Mouse (Mus musculus) heart, adult 8-10 months (tissue): Measurements from ENCODE around the gene Olfr262. TPM values are rescaled to one million over a fixed set of nuclear protein-coding genes. Genes with fewer than 3 reads are reported as not detected.
"Not testable (repeated sequence)": the region's sequence is repeated elsewhere in the genome, so short reads cannot be mapped to it uniquely, and the experiment has no call there.

Experiments used
- DNase-seq: peaks from one replicate; pipeline ENCODE4 v3.0.0; 2022; ENCODE audit warnings: low spot score
- total RNA-seq, 4 experiments: library from RNA; stranded (reverse); gene quantifications; 2 replicates each; pipeline ENCODE4 v1.2.4; 2022

Gene Olfr262
- total RNA-seq, result not detected

DNA sequence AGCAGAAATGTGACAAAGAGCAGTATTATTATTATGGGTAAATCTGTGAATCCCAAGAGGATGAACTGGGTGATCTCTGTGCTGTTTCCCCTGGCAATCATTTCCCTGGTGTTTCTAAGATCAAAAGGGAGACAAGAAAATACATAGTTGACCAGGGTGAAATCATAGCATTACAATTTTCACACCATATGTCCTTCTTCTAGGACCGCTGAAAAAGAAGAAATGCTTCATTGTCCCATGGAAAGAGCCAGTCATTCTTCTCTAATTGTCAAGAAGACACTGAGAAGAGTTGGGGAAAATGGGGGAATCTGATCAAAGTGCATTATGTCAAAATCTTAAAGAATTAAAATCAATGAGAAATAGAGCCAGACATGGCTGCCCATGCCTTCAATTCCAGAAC, at the start of gene Olfr262:
Olfr262 (minus strand) TSS at position 101 of the 400 bp plus-strand sequence.
- no peak for DNase-seq

DNA sequence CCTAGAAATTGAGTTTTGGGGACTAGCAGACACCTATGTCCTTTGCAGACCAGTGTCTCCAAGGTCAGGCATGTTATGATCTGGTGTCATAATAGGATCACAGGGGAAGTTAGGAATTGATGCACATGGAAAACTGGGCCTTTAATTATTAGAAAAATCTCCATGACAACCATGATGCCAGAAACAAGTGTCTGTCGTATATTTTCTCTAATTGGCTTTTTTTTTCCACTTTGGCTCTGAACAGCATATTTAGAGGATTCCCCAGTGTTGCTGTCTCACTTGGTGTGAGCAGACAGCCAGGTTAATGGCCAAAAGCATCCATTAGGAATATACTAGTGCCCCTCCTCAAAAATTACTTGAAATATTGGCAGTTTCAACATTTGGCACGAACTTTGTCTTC, 38.1 kb upstream of the Olfr262 start, which contains the start of gene Olfr1434:
Olfr1434 (plus strand) TSS at position 301 of the 400 bp plus-strand sequence.
- no peak for DNase-seq

DNA sequence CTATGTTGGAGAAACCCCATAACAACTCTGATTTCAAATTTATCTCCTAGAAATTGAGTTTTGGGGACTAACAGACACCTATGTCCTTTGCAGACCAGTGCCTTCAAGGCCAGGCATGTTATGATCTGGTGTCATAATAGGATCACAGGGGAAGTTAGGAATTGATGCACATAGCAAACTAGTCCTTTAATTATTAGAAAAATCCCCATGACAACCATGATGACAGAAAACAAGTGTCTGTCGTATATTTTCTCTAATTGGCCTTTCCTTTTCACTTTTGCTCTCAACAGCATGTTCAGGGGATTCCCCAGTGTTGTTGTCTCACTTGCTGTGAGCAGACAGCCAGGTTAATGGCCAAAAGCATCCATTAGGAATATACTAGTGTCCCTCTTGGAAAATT, 19.3 kb upstream of the Olfr262 start, which contains the start of gene Olfr235:
Olfr235 (plus strand) TSS at position 301 of the 400 bp plus-strand sequence.
- no peak for DNase-seq

DNA sequence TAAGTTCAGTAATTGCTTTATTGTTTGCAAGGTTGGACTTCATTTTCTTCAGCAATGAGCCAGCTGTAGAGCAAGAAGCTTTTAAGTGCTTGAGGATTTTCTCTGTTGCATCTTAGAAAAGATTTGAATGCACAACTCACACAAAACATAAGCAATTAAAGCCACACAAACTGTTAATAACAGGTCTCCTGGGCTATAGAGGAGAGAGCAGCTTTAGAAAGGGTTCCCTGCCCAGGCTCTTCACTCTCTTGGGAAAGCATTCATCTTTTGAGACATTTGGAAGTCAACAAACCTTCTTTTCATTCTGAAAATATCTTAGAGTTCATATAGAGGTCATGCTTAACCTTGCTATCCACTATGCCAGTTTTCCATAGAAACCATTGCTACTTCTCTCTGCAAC, 9.0 kb downstream of the Olfr262 start, which contains the start of gene Olfr1432:
Olfr1432 (minus strand) TSS at position 101 of the 400 bp plus-strand sequence.
- DNase-seq, result not testable (repeated sequence)

DNA sequence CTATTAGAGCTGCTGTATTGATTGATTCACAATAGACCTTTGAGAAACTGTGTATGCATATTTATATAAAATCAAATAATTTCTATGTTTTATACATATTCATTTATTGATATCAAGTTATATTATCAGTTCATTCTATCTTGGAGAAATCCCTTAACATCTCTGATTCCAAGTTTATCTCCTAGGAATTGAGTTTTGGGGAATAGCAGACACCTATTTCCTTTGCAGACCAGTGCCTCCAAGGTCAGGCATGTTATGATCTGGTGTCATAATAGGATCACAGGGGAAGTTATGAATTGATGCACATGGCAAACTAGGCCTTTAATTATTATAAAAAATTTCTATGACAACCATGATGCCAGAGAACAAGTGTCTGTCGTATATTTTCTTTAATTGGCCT, 41.1 kb downstream of the Olfr262 start, which contains the start of gene Olfr1431:
Olfr1431 (plus strand) TSS at position 301 of the 400 bp plus-strand sequence.
- no peak for DNase-seq

GRCm38 (mm10) chr19:12199076-12199475, 42.4 kb downstream of the Olfr262 start:
- DNase-seq, result not testable (repeated sequence)

Other genes with a start within 250 kb of the Olfr262 start
- not detected for gene Olfr1423, start 200.3 kb downstream of the Olfr262 start, total RNA-seq
- gene Olfr1424, start 179.0 kb downstream of the Olfr262 start, total RNA-seq, result not detected
- gene Olfr1425, start 163.9 kb downstream of the Olfr262 start, total RNA-seq, result not detected
- gene Olfr1426, start 149.6 kb downstream of the Olfr262 start, total RNA-seq, result not detected
- not detected for gene Olfr1427, start 138.3 kb downstream of the Olfr262 start, total RNA-seq
- not detected for gene Olfr1428, start 125.8 kb downstream of the Olfr262 start, total RNA-seq
- gene Olfr76, start 118.5 kb downstream of the Olfr262 start, total RNA-seq, result not detected
- gene Olfr1555-ps1, start 71.5 kb downstream of the Olfr262 start, total RNA-seq, result not detected
- gene Olfr1431, start 41.0 kb downstream of the Olfr262 start, total RNA-seq, result not detected
- not detected for gene Olfr1432, start 9.1 kb downstream of the Olfr262 start, total RNA-seq
- gene Olfr235, start 19.4 kb upstream of the Olfr262 start, total RNA-seq, result not detected
- not detected for gene Olfr1434, start 38.2 kb upstream of the Olfr262 start, total RNA-seq
- not detected for gene Olfr1436, start 57.5 kb upstream of the Olfr262 start, total RNA-seq
- gene Olfr1437, start 83.4 kb upstream of the Olfr262 start, total RNA-seq, result not detected
- gene Olfr1438-ps1, start 94.3 kb upstream of the Olfr262 start, total RNA-seq, result not detected
- not detected for gene Olfr1440, start 145.6 kb upstream of the Olfr262 start, total RNA-seq
- not detected for gene Olfr1441, start 175.8 kb upstream of the Olfr262 start, total RNA-seq
- gene Pfpl, start 186.2 kb upstream of the Olfr262 start, total RNA-seq, result not detected
- gene Mpeg1, start 219.1 kb upstream of the Olfr262 start, total RNA-seq, result 10 to 100 TPM in 1 of 4 experiments, 1 to 10 TPM in 3; 5.5 to 14.8 (median 6.2) TPM